Mouse (Mus musculus) erythroblast, embryonic 14.5 days (primary cell): ENCODE results near the gene Aspdh. TPM values are rescaled to one million over a fixed set of nuclear protein-coding genes. Genes with fewer than 3 reads are reported as not detected.
A peak's percentile ranks its signal among the peaks of the same experiment; 100 is the strongest.

ENCODE experiments used
- H3K27me3 ChIP-seq: 2 replicates; pipeline ENCODE4 v1.6.1; 2012; ENCODE audit warnings: inconsistent platforms; ENCODE audit not compliant: control insufficient read depth
- H3K36me3 ChIP-seq: 2 replicates; pipeline ENCODE4 v1.6.1; 2012; ENCODE audit warnings: mild to moderate bottlenecking, inconsistent platforms; ENCODE audit not compliant: control insufficient read depth
- H3K4me1 ChIP-seq: 2 replicates; pipeline ENCODE4 v1.6.1; 2012; ENCODE audit warnings: inconsistent platforms; ENCODE audit not compliant: control insufficient read depth
- H3K4me3 ChIP-seq: replicated peaks from 2 replicates; pipeline ENCODE3; 2012; ENCODE audit warnings: moderate library complexity, mild to moderate bottlenecking, inconsistent platforms
- H3K9me3 ChIP-seq: 2 replicates; pipeline ENCODE4 v1.6.1; 2012; ENCODE audit warnings: low read length, inconsistent platforms, mixed read lengths; ENCODE audit not compliant: control insufficient read depth
- GATA1 ChIP-seq: IDR thresholded peaks from 2 replicates; pipeline ENCODE4 v1.6.1; 2012; ENCODE audit warnings: low read length, inconsistent platforms, mixed read lengths
- TAL1 ChIP-seq: IDR thresholded peaks from 3 replicates; pipeline ENCODE4 v1.6.1; 2012; ENCODE audit warnings: low read length, inconsistent platforms, mixed read lengths
- polyA plus RNA-seq: library from polyadenylated mRNA; stranded (reverse); fragments of >175 nt; gene quantifications from 2 replicates; pipeline ENCODE4 v1.2.3, GENCODE M21; 2012

Gene Aspdh
- 0.17 and 0.50 TPM in 2 replicates for polyA plus RNA-seq

- H3K4me1 ChIP-seq = peaks cover 76% of the 10 kb centered on the region
- TF ChIP-seq GATA1 (no peak), TAL1 (no peak)
- H3K27me3 ChIP-seq = peaks cover 46% of the 10 kb centered on the region
- H3K36me3 ChIP-seq = peaks cover 33% of the 10 kb centered on the region
- peaks cover 20% of the 10 kb centered on the region for H3K9me3 ChIP-seq
- peak within 1 kb of the TSS; percentile 17 for H3K4me3 ChIP-seq
Observed at GRCm38 (mm10) chr7:44465111-44465510, at the start of gene Aspdh. TSS of gene Aspdh (plus strand) at chr7:44465391.

GRCm38 (mm10) chr7:44427666-44428065 is 37.5 kb upstream of the Aspdh start:
- Histone ChIP-seq H3K4me1 (peaks cover 5% of the 10 kb centered on the region), H3K4me3 (no peak overlapping the region), H3K27me3 (peaks cover 87% of the 10 kb centered on the region), H3K36me3 (no peaks in the 10 kb centered on the region), H3K9me3 (peaks cover 15% of the 10 kb centered on the region; the same call in 1 of the 2 replicates)
- no peak for TF ChIP-seq GATA1
- no peak for TF ChIP-seq TAL1

GRCm38 (mm10) chr7:44428171-44428950 is 36.8 kb upstream of the Aspdh start:
- Histone ChIP-seq H3K9me3 (peaks cover 17% of the 10 kb centered on the region), H3K27me3 (peaks cover 87% of the 10 kb centered on the region), H3K4me3 (no peak overlapping the region), H3K36me3 (no peaks in the 10 kb centered on the region), H3K4me1 (peaks cover 11% of the 10 kb centered on the region)
- TF ChIP-seq TAL1 (no peak), GATA1 (no peak)

DNA sequence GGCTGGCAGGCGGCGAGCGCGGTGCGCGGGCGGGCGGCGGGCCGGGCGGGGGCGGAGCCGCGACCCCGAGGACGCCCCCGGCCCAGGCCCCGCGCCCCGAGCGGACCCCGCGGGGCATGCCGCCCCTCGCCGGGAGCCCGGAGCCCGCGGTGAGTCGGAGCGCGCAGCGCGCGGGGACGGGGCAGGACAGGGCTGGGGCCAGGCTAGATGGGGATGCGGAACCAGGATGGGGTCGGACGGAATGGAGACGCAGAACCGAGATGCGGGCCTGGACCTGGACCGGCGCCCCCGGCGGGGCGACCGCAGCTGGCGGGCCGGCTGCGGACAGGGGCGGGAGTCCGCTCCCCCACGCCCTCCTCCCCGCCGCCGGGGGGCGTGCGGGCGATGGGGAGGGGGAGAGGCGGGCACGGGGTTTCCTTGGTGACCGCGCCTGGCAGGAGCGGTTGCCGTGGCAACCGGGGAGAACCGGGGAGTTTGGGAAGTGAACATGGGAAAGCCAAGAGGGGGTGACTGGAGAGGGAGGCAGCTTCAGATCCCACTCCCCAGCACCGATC is 36.1 kb upstream of the Aspdh start, which contains the start of gene Lrrc4b:
TSS of gene Lrrc4b (plus strand) at position 51 of the 554 bp plus-strand sequence.
- H3K4me3 ChIP-seq = no peak within 1 kb of the TSS
- TF ChIP-seq GATA1 = no peak
- no peak for TF ChIP-seq TAL1
- peaks cover 19% of the 10 kb centered on the region for H3K9me3 ChIP-seq
- peaks cover 86% of the 10 kb centered on the region for H3K27me3 ChIP-seq
- peaks cover 18% of the 10 kb centered on the region for H3K4me1 ChIP-seq
- H3K36me3 ChIP-seq = no peaks in the 10 kb centered on the region

- no peak overlapping the region for H3K4me3 ChIP-seq
- H3K4me1 ChIP-seq = peaks cover 25% of the 10 kb centered on the region
- peaks cover 90% of the 10 kb centered on the region for H3K27me3 ChIP-seq
- no peak for TF ChIP-seq GATA1
- TF ChIP-seq TAL1 = no peak
- H3K36me3 ChIP-seq = no peaks in the 10 kb centered on the region
- H3K9me3 ChIP-seq = peaks cover 19% of the 10 kb centered on the region
Observed at GRCm38 (mm10) chr7:44429534-44430488, 35.4 kb upstream of the Aspdh start.

- TF ChIP-seq TAL1 = no peak
- no peak for TF ChIP-seq GATA1
- Histone ChIP-seq H3K27me3 (peaks cover 90% of the 10 kb centered on the region), H3K36me3 (no peaks in the 10 kb centered on the region), H3K4me1 (peaks cover 52% of the 10 kb centered on the region), H3K4me3 (no peak overlapping the region), H3K9me3 (peaks cover 19% of the 10 kb centered on the region)
Observed at GRCm38 (mm10) chr7:44432550-44432949, 32.6 kb upstream of the Aspdh start.

DNA sequence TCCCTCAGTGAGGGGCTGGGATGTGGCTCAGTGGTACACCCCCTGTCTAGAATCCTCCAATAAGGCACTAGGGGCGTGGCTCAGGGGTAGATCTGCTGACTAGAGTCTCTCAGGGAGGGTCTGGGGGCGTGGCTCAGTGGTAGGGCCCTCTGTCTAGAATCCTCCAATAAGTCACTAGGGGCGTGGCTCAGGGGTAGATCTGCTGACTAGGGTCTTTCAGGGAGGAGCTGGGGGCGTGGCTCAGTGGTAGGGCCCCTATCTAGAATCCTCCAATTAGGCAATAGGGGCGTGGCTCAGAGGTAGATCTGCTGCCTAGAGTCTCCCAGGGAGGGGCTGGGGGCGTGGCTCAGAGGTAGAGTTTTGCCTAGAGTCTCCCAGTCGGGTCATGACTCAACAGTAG is 31.8 kb upstream of the Aspdh start:
- Histone ChIP-seq H3K4me3 (no peak overlapping the region), H3K27me3 (peaks cover 90% of the 10 kb centered on the region), H3K36me3 (no peaks in the 10 kb centered on the region), H3K9me3 (peaks cover 16% of the 10 kb centered on the region), H3K4me1 (peaks cover 60% of the 10 kb centered on the region)
- TF ChIP-seq GATA1 (no peak), TAL1 (no peak)

DNA sequence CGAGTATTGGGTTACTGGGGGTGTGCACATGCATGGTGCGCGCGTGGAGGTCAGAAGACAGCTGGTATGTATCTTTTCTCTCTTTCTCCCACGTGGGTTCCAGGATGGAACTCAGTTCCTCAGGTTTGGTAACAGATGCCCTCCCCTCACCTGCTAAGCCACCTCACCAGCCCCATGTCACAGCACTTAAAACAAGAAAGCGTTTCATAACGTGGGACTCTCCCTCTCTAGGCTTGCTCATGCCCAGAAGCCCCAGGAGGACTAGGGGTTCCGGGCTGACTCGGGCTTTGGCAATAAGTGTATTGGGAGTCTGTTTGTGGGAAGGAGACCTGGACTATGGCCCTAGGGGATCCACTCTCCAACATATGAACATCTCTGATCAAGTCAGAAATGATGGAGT is 31.1 kb upstream of the Aspdh start:
- no peaks in the 10 kb centered on the region for H3K36me3 ChIP-seq
- peaks cover 86% of the 10 kb centered on the region for H3K27me3 ChIP-seq
- peaks cover 60% of the 10 kb centered on the region for H3K4me1 ChIP-seq
- no peak for TF ChIP-seq GATA1
- TF ChIP-seq TAL1 = no peak
- no peak overlapping the region for H3K4me3 ChIP-seq
- peaks cover 14% of the 10 kb centered on the region for H3K9me3 ChIP-seq
